Mouse (Mus musculus): Measurements from ENCODE around the gene Efcab6. TPM values are rescaled to one million over a fixed set of nuclear protein-coding genes. Genes with fewer than 3 reads are reported as not detected.

Efcab6 gene
- polyA plus RNA-seq, 1 experiment: not detected

GRCm38 (mm10) chr15:84073058-84073457, 7.9 kb upstream of the Efcab6 start:
- TF ChIP-seq GATA1 (IDR thresholded peaks at IDR 0.05; ENCODE audit: low read length): no peak

- TF ChIP-seq GATA1 (IDR thresholded peaks at IDR 0.05; ENCODE audit: low read length): no peak
Observed at GRCm38 (mm10) chr15:84072226-84072625, 7.0 kb upstream of the Efcab6 start.

- TF ChIP-seq GATA1 (IDR thresholded peaks at IDR 0.05; ENCODE audit: low read length): no peak
Observed at GRCm38 (mm10) chr15:84070116-84070676, 5.0 kb upstream of the Efcab6 start.

- TF ChIP-seq GATA1 (IDR thresholded peaks at IDR 0.05; ENCODE audit: low read length): no peak
Observed at GRCm38 (mm10) chr15:84069455-84070050, 4.4 kb upstream of the Efcab6 start.

GRCm38 (mm10) chr15:84065701-84066100, 522 bp upstream of the Efcab6 start:
- no peak for TF ChIP-seq GATA1 (IDR thresholded peaks at IDR 0.05; ENCODE audit: low read length)

- no peak for TF ChIP-seq GATA1 (IDR thresholded peaks at IDR 0.05; ENCODE audit: low read length)
Observed at GRCm38 (mm10) chr15:84058841-84059240, 6.3 kb downstream of the Efcab6 start.

GRCm38 (mm10) chr15:84056083-84056482, 9.1 kb downstream of the Efcab6 start:
- TF ChIP-seq GATA1 (IDR thresholded peaks at IDR 0.05; ENCODE audit: low read length): no peak

- TF ChIP-seq GATA1 (IDR thresholded peaks at IDR 0.05; ENCODE audit: low read length): no peak
Observed at GRCm38 (mm10) chr15:84053859-84054258, 11.3 kb downstream of the Efcab6 start.

GRCm38 (mm10) chr15:84053240-84053639, 11.9 kb downstream of the Efcab6 start:
- no peak for TF ChIP-seq GATA1 (IDR thresholded peaks at IDR 0.05; ENCODE audit: low read length)

GRCm38 (mm10) chr15:84052390-84052789, 12.8 kb downstream of the Efcab6 start:
- TF ChIP-seq GATA1 (IDR thresholded peaks at IDR 0.05; ENCODE audit: low read length): no peak

GRCm38 (mm10) chr15:84049570-84049969, 15.6 kb downstream of the Efcab6 start:
- TF ChIP-seq GATA1 (IDR thresholded peaks at IDR 0.05; ENCODE audit: low read length): no peak

- TF ChIP-seq GATA1 (IDR thresholded peaks at IDR 0.05; ENCODE audit: low read length): no peak
Observed at GRCm38 (mm10) chr15:84045562-84045961, 19.6 kb downstream of the Efcab6 start.

GRCm38 (mm10) chr15:84037067-84037466, 28.1 kb downstream of the Efcab6 start:
- no peak for TF ChIP-seq GATA1 (IDR thresholded peaks at IDR 0.05; ENCODE audit: low read length)

GRCm38 (mm10) chr15:84025651-84026050, 39.5 kb downstream of the Efcab6 start:
- TF ChIP-seq GATA1 (IDR thresholded peaks at IDR 0.05; ENCODE audit: low read length): no peak

- no peak for TF ChIP-seq GATA1 (IDR thresholded peaks at IDR 0.05; ENCODE audit: low read length)
Observed at GRCm38 (mm10) chr15:84024851-84025250, 40.3 kb downstream of the Efcab6 start.

GRCm38 (mm10) chr15:84009366-84010083, 55.7 kb downstream of the Efcab6 start:
- TF ChIP-seq GATA1 (IDR thresholded peaks at IDR 0.05; ENCODE audit: low read length): no peak

- no peak for TF ChIP-seq GATA1 (IDR thresholded peaks at IDR 0.05; ENCODE audit: low read length)
Observed at GRCm38 (mm10) chr15:84004306-84004705, 60.9 kb downstream of the Efcab6 start.
